Mouse (Mus musculus): Measurements from ENCODE around the gene Nxph3. TPM values are rescaled to one million over a fixed set of nuclear protein-coding genes. Genes with fewer than 3 reads are reported as not detected.
A peak's percentile ranks its signal among the peaks of the same experiment; 100 is the strongest.

Gene Nxph3
- total RNA-seq (2014; fragmentation: Nextera tagmentation) (not detected in 2 replicates), total RNA-seq (2017) (0.05 TPM in 1 of 2 replicates, not detected in the other), polyA plus RNA-seq (2012) (not detected in 2 replicates)

DNA sequence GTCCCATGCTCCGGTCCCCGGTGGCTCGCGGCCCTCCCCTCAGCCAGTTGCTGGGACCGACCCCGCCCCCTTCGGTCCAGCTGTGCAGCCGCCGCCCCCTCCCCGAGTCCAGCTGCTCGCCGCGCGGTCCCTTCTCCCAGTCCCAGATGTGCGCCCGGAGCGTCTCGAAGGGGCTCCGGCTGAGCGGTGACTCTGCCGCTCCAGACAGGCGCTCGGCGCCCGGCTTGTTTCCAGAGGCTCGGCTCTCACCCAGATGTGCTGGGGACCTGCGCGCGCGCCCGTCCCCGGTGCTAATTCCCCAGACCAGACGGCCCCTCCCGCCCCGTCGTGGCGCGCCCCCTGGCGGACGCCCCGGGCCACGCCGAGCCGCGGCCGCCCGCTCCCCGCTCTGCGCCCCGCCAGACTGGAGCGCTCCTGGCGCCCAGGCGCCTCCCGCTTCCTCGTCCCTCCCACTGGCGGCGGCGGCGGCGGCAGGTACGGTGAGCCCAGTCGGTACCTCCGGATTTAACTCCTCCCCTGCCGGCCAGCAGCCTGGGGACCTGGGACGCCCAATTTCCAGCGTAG lies at the start of gene Nxph3:
Nxph3 (minus strand) TSS at position 273 of the 564 bp plus-strand sequence.
- ATAC-seq (ENCODE audit: extremely low read depth, insufficient number of reproducible peaks, low FRiP score, poor library complexity, severe bottlenecking) (no peak), DNase-seq (ENCODE audit: low spot score) (peak; percentile 41)
- Histone ChIP-seq H3K36me3 (replicated peaks) (no peaks in the 10 kb centered on the region), H3K4me1 (ENCODE audit: insufficient read depth, low read depth, low read length) (peaks cover 11% of the 10 kb centered on the region), H3K27me3 (ENCODE audit: insufficient read depth, low read length) (peaks cover 68% of the 10 kb centered on the region), H3K4me3 (ENCODE audit: low read depth, low read length) (no peak within 1 kb of the TSS; the same call in 1 of the 2 replicates), H3K9me3 (replicated peaks) (no peaks in the 10 kb centered on the region)
- TF ChIP-seq GATA2 (IDR thresholded peaks at IDR 0.05; ENCODE audit: borderline replicate concordance, low read depth, low read length) (no peak), POLR2AphosphoS5 (IDR thresholded peaks at IDR 0.05; ENCODE audit: insufficient replicate concordance, low read depth, low read length) (no peak), CTCF (IDR thresholded peaks at IDR 0.05; ENCODE audit: low read depth, low read length) (no peak), TAL1 (conservative IDR thresholded peaks at IDR 0.05; ENCODE audit: low read depth, low read length) (no peak), GATA1 (IDR thresholded peaks at IDR 0.05; ENCODE audit: borderline replicate concordance, low read length) (no peak)

DNA sequence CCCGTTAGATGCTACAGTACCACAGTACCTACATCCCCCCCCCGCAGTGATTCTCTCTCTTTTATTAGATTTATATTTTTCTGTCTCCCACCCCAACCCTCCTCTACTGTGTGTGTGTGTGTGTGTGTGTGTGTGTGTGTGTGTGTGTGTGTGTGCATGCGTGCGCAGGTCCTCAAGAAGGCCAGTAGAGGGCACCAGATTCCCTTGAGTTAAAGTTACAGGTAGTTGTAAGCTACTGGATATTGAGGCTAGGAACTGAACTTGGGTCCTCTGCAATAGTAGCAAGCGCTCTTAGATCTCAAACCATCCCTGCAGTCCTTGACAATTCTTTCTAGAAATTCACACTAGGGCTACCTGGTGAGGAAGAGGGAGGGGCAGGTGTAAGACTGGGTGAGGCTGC lies 49.5 kb upstream of the Nxph3 start:
- Histone ChIP-seq H3K36me3 (replicated peaks) (no peaks in the 10 kb centered on the region), H3K9me3 (replicated peaks) (0 out of 2 replicates have a peak, but pooled peaks cover 4% of the 10 kb centered on the region), H3K4me1 (ENCODE audit: insufficient read depth, low read depth, low read length) (no peaks in the 10 kb centered on the region), H3K4me3 (ENCODE audit: low read depth, low read length) (no peak overlapping the region), H3K27me3 (ENCODE audit: insufficient read depth, low read length) (peaks cover 15% of the 10 kb centered on the region)
- ATAC-seq (ENCODE audit: extremely low read depth, insufficient number of reproducible peaks, low FRiP score, poor library complexity, severe bottlenecking), result no peak
- TF ChIP-seq POLR2AphosphoS5 (IDR thresholded peaks at IDR 0.05; ENCODE audit: insufficient replicate concordance, low read depth, low read length), result no peak
- no peak for TF ChIP-seq GATA2 (IDR thresholded peaks at IDR 0.05; ENCODE audit: borderline replicate concordance, low read depth, low read length)
- TF ChIP-seq GATA1 (IDR thresholded peaks at IDR 0.05; ENCODE audit: borderline replicate concordance, low read length), result no peak
- TF ChIP-seq TAL1 (conservative IDR thresholded peaks at IDR 0.05; ENCODE audit: low read depth, low read length), result no peak
- TF ChIP-seq CTCF (IDR thresholded peaks at IDR 0.05; ENCODE audit: low read depth, low read length), result no peak
- DNase-seq (ENCODE audit: low spot score), result no peak

DNA sequence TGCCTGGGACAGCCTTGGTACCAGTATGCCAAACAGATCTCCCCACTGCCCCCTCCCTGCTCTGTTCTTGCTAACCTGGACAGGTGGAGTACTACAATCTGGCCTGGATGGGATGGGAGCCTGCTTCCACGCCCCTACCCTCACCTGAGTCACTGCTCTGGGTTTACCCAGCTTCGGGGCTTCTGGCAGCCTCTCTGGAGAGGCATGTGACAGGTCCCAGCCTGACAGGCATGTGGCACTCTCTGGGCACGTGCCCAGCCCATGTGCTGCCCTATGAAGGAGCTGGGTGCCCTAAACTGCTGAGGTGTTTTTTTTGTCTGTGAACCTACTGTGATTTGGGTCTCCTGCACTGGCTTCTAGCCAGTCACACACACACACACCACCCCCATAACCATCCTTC lies 46.4 kb upstream of the Nxph3 start:
- Histone ChIP-seq H3K27me3 (ENCODE audit: insufficient read depth, low read length) (peaks cover 22% of the 10 kb centered on the region), H3K4me1 (ENCODE audit: insufficient read depth, low read depth, low read length) (no peaks in the 10 kb centered on the region), H3K9me3 (replicated peaks) (0 out of 2 replicates have a peak, but pooled peaks cover 4% of the 10 kb centered on the region), H3K36me3 (replicated peaks) (no peaks in the 10 kb centered on the region), H3K4me3 (ENCODE audit: low read depth, low read length) (no peak overlapping the region)
- no peak for TF ChIP-seq TAL1 (conservative IDR thresholded peaks at IDR 0.05; ENCODE audit: low read depth, low read length)
- no peak for TF ChIP-seq CTCF (IDR thresholded peaks at IDR 0.05; ENCODE audit: low read depth, low read length)
- no peak for TF ChIP-seq GATA2 (IDR thresholded peaks at IDR 0.05; ENCODE audit: borderline replicate concordance, low read depth, low read length)
- TF ChIP-seq GATA1 (IDR thresholded peaks at IDR 0.05; ENCODE audit: borderline replicate concordance, low read length), result no peak
- TF ChIP-seq POLR2AphosphoS5 (IDR thresholded peaks at IDR 0.05; ENCODE audit: insufficient replicate concordance, low read depth, low read length), result no peak
- no peak for DNase-seq (ENCODE audit: low spot score)
- ATAC-seq (ENCODE audit: extremely low read depth, insufficient number of reproducible peaks, low FRiP score, poor library complexity, severe bottlenecking), result no peak

DNA sequence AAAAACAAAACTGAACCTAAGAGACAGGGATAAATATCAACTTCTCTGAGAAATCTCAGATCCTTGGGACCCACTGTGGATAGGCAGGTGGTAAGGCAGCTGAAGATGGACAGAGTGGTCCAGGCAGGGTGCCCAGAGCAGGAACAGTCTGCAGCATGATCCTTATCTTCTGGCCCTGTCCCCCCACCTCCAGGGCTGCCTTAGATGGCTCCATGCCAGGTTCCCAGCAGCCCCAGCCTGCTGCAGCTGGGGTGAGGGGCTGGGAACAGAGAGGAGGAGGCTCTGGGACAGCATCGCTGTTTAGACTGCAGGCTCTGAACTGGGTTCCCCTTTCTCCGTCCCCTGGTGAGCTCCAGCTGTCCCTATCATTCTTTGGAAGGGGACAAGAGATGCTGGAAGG lies 45.4 kb upstream of the Nxph3 start:
- Histone ChIP-seq H3K4me1 (ENCODE audit: insufficient read depth, low read depth, low read length) (no peaks in the 10 kb centered on the region), H3K4me3 (ENCODE audit: low read depth, low read length) (no peak overlapping the region), H3K27me3 (ENCODE audit: insufficient read depth, low read length) (peaks cover 20% of the 10 kb centered on the region), H3K9me3 (replicated peaks) (0 out of 2 replicates have a peak, but pooled peaks cover 4% of the 10 kb centered on the region), H3K36me3 (replicated peaks) (no peaks in the 10 kb centered on the region)
- DNase-seq (ENCODE audit: low spot score), result no peak
- ATAC-seq (ENCODE audit: extremely low read depth, insufficient number of reproducible peaks, low FRiP score, poor library complexity, severe bottlenecking), result no peak
- no peak for TF ChIP-seq TAL1 (conservative IDR thresholded peaks at IDR 0.05; ENCODE audit: low read depth, low read length)
- no peak for TF ChIP-seq CTCF (IDR thresholded peaks at IDR 0.05; ENCODE audit: low read depth, low read length)
- no peak for TF ChIP-seq GATA2 (IDR thresholded peaks at IDR 0.05; ENCODE audit: borderline replicate concordance, low read depth, low read length)
- no peak for TF ChIP-seq GATA1 (IDR thresholded peaks at IDR 0.05; ENCODE audit: borderline replicate concordance, low read length)
- no peak for TF ChIP-seq POLR2AphosphoS5 (IDR thresholded peaks at IDR 0.05; ENCODE audit: insufficient replicate concordance, low read depth, low read length)

DNA sequence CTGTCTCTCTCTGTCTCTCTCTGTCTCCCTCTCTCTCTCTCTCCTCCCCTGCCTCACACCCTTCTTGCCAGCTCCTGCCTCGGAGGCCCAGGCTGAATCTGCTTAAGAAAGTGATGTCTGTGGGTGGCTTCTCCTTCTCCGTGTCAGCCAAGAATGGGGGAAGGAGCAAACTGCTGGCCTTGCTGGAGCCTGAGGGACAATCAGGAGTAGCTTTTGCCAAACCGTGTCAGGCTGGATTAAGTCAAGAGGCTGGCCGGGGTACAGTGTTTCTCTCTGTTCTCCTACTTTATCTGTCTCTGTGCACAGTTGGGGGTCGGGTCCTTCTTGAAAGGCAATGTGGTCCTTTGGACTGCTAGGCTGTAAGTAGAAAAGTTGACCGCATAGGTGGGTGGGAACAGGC lies 43.3 kb upstream of the Nxph3 start:
- H3K9me3 ChIP-seq (replicated peaks), result no peaks in the 10 kb centered on the region
- H3K36me3 ChIP-seq (replicated peaks), result no peaks in the 10 kb centered on the region
- H3K27me3 ChIP-seq (ENCODE audit: insufficient read depth, low read length), result peaks cover 24% of the 10 kb centered on the region
- H3K4me3 ChIP-seq (ENCODE audit: low read depth, low read length), result no peak overlapping the region
- H3K4me1 ChIP-seq (ENCODE audit: insufficient read depth, low read depth, low read length), result no peaks in the 10 kb centered on the region
- ATAC-seq (ENCODE audit: extremely low read depth, insufficient number of reproducible peaks, low FRiP score, poor library complexity, severe bottlenecking) (no peak), DNase-seq (ENCODE audit: low spot score) (no peak)
- no peak for TF ChIP-seq TAL1 (conservative IDR thresholded peaks at IDR 0.05; ENCODE audit: low read depth, low read length)

DNA sequence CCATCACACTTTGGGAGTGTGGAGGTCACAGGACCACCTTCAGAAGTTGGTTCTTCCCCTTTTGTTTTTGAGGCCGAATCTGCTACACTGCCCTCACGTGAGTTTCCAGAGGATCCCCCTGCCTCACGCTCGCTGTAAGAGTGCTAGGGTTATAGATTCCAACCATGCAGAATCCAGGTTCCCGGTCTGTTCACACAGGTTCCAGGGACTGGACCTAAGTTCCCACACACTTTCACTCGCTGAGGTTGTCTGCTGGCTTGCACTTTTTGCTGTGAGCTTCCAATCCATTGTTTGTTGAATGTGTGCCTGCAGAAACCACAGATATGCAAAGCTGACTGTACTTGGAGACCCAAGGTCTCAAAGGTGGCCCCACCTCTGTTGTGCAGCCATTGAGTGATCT lies 42.7 kb upstream of the Nxph3 start:
- ATAC-seq (ENCODE audit: extremely low read depth, insufficient number of reproducible peaks, low FRiP score, poor library complexity, severe bottlenecking) (no peak), DNase-seq (ENCODE audit: low spot score) (no peak)
- Histone ChIP-seq H3K27me3 (ENCODE audit: insufficient read depth, low read length) (peaks cover 24% of the 10 kb centered on the region), H3K4me3 (ENCODE audit: low read depth, low read length) (no peak overlapping the region), H3K36me3 (replicated peaks) (no peaks in the 10 kb centered on the region), H3K9me3 (replicated peaks) (no peaks in the 10 kb centered on the region), H3K4me1 (ENCODE audit: insufficient read depth, low read depth, low read length) (no peaks in the 10 kb centered on the region)
- TF ChIP-seq TAL1 (conservative IDR thresholded peaks at IDR 0.05; ENCODE audit: low read depth, low read length), result no peak
- TF ChIP-seq CTCF (IDR thresholded peaks at IDR 0.05; ENCODE audit: low read depth, low read length), result no peak
- TF ChIP-seq POLR2AphosphoS5 (IDR thresholded peaks at IDR 0.05; ENCODE audit: insufficient replicate concordance, low read depth, low read length), result no peak
- TF ChIP-seq GATA2 (IDR thresholded peaks at IDR 0.05; ENCODE audit: borderline replicate concordance, low read depth, low read length), result no peak
- TF ChIP-seq GATA1 (IDR thresholded peaks at IDR 0.05; ENCODE audit: borderline replicate concordance, low read length), result no peak

All from G1E (cell line).